Mouse (Mus musculus) MN1 (cell line): ENCODE data around the gene Hecw2.

Source experiments
- DNase-seq: peaks from one replicate; pipeline ENCODE4 v3.0.0-alpha.2; 2016; ENCODE audit warnings: low spot score

Hecw2 gene

GRCm38 (mm10) chr1:54194954-54195305 lies at the start of gene Hecw2:
TSS of gene Hecw2 (minus strand) at chr1:54195168.
- DNase-seq, result no peak

GRCm38 (mm10) chr1:54242722-54243121 lies 47.8 kb upstream of the Hecw2 start:
- no peak for DNase-seq

DNA sequence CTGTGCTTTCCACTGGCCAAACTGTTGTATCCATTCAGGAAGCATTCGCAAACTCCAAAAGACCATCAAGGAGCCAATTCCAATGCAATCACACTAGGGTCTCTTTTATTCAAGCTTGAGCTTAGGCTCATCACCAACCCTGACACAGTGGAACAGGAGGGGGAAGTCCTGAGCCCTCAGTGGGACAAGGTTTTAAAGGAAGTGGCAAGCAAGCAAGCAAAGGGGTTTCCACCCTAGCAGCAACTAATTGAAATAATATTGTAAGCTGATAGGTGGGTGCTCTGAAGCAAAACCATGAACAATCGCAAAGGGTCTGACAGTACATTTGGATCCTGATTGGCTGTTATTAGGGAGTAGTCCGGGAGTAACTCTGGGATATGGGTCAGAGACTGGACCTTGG lies 25.3 kb upstream of the Hecw2 start:
- DNase-seq, result no peak

GRCm38 (mm10) chr1:54194183-54194953 lies 600 bp downstream of the Hecw2 start:
- DNase-seq, result no peak

DNA sequence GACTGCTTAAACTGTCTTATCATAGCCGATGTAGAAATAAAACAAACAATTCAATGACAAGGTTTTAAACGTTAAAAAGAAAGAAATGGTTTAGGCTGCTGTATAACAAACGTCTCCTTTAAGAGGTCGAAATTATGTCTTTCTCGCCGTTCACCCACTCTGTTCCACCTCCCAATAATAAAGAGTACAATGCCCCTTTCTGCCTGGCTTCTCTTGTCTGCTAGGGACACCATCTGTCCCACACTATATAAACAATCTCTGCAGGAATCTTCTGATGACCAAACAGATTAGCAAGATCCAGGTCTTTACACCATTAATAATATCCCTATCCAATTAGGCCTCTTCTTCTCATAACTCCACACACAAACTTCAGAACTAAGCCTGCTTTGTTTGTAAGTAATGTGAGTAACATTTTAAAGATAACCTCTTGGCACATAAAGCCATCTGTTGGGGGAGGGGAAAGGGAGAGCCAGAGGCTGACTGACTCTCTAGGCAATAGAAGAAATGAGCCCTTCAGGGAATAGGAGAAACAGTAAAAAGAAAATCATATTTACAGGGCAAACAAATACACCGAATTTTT lies 1.7 kb downstream of the Hecw2 start:
- no peak for DNase-seq

GRCm38 (mm10) chr1:54187579-54187978 lies 7.4 kb downstream of the Hecw2 start:
- no peak for DNase-seq

GRCm38 (mm10) chr1:54186347-54186746 lies 8.6 kb downstream of the Hecw2 start:
- no peak for DNase-seq

GRCm38 (mm10) chr1:54180663-54181062 lies 14.3 kb downstream of the Hecw2 start:
- DNase-seq, result no peak

GRCm38 (mm10) chr1:54179179-54179578 lies 15.8 kb downstream of the Hecw2 start:
- DNase-seq, result no peak

- DNase-seq, result no peak
Observed at GRCm38 (mm10) chr1:54176592-54176991, 18.4 kb downstream of the Hecw2 start.

GRCm38 (mm10) chr1:54168014-54168413 lies 27.0 kb downstream of the Hecw2 start:
- DNase-seq, result no peak

DNA sequence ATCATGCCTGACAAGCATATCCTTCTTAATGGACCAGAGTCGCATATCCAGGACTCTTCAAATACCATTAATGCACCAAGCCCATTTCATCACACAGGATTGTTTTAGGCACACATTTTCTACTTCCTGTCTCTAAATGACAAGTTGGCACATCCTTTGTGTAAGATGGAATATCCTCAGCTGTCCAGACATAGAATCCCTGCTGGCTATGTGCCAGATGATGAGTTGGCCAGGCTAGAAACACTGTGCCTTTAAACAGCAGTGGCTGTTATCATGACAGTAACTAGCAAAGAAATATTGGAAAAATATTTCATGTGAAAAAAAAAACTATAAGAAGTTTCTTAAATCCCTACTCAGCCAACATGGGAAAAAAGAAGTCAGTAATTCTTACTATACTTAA lies 35.4 kb downstream of the Hecw2 start:
- no peak for DNase-seq

DNA sequence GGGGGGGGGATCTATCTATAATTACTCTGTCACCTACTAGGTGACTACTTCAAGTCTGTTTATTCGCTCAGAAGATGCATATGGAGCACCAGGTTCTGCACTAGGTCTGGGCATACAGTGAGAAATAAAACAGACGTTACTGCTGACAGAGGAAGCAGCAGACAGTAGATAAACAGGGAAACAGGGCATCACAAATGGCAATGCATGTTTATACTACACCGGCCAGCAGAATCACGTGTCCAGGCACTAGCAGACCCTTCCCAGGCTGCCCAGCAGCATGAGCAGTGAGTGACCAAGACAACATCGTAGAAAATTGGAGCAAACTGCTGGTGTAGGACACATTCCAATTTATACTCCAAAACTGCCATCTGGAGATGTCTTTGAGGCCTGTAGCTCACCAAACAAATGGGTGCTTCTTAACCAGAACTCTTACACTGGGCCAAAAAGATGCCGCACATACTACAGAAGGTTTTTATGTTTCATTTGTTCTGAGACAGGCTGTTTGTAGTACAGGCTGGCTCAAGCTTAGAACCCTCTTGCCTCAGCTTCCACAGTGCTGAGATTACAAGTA lies 41.7 kb downstream of the Hecw2 start:
- DNase-seq, result no peak

GRCm38 (mm10) chr1:54145106-54145505 lies 49.9 kb downstream of the Hecw2 start:
- DNase-seq, result no peak

- no peak for DNase-seq
Observed at GRCm38 (mm10) chr1:54133802-54134436, 61.0 kb downstream of the Hecw2 start.

GRCm38 (mm10) chr1:54128714-54129431 lies 66.1 kb downstream of the Hecw2 start:
- DNase-seq, result no peak

GRCm38 (mm10) chr1:54126991-54127742 lies 67.8 kb downstream of the Hecw2 start:
- no peak for DNase-seq

- no peak for DNase-seq
Observed at GRCm38 (mm10) chr1:54122551-54122950, 72.4 kb downstream of the Hecw2 start.

DNA sequence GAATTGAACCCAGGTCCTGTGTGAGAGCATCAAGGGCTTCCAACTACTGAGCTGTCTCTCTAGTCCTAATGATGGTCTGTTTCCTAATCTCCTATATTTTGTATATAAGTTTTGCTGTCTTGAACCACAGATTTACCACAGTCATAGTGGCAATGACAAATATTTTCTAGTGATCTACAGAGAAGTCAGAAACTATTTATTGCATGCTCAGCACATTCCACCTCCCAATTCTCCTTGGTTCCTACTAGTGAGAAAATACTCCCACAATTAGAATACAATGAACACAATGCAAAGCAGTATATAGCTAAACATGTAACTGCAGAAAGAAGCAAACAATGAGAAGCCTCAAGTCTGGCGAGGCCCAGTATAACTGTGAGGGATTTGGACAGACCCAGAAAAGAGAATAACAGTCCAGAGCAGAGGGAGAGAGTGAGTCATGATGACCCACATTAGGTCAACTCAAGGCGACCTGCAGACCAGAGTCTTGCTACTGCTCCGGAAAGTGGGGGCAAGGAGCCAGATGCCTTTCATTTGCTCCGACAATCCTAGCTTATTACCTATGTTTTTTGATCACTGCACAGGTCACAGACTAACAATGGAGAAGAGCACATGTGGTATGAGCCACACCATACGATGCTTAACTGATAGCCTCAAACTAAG lies 73.8 kb downstream of the Hecw2 start:
- DNase-seq, result no peak

DNA sequence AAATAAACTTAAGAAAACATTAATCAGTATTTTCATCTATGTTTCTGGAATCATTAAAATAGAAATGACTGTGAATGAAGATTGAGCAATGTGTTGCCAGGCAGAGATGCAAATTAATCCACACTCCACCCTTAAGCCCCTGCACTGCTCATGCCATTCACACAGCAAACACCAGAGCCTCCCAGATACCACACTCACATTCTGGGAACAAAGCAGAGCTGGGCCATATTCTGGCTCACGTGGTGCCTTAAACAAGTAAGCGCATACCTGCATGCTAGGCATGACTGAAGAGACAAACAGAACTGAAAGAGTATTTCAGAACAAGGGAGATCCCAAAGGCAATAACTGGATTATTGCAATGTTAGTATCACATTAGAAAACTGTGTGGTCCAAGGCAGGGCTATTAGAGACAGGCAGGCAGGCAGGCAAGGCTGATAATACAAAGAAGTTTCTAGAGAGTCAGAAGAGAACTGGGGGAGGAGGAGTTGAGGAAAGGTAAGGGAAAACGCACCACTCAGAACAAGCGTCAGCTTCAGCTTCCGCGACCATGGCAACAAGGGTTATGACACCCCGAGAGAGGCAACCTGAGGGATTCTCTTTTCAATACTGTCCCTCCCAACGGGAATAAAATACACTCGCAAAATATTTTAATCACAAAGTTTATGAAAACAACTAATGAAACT lies 75.2 kb downstream of the Hecw2 start:
- DNase-seq, result no peak
